Mouse (Mus musculus) lung, adult 2 months (tissue): ENCODE measurements at regions not wholly inside any gene's neighbourhood (a gene's known extent, or its start where the extent isn't known, plus 50 kb on each side); places are given as distances from the start of the nearest gene placed in this dataset.

Source experiments
- CTCF ChIP-seq: fragments of 200-500 bp; IDR thresholded peaks from 2 replicates; pipeline ENCODE4 v1.5.1; 2011; ENCODE audit warnings: mild to moderate bottlenecking, low read length, control low read depth; ENCODE audit not compliant: insufficient read depth
- POLR2A ChIP-seq: fragments of 200-500 bp; IDR thresholded peaks from 2 replicates; pipeline ENCODE4 v1.6.1; 2011; ENCODE audit warnings: low read depth, mild to moderate bottlenecking, control low read depth, low read length, borderline replicate concordance; ENCODE audit errors: extremely low read depth

DNA sequence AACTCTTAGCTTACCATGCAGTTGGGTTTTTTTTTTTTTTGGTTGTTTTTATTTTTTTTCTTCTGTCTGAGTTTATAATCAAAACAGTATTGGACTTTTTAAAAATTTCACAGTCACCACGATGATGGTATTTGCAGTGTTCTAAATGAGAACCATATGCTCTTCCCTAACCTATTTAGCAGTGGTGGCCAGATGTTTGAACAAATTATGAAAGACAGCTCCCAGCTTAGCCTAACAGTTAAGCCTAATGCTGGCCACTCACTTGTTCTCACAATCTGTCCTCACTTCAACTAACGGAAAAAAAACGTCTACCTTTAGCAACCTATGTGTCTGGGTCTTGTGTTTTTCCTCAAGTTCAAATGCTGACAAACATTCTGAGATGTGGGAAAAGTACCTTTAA, 234.8 kb downstream of the 1700129C05Rik start:
- TF ChIP-seq CTCF, result no peak
- TF ChIP-seq POLR2A, result no peak
